Mouse (Mus musculus): Measurements from ENCODE around the gene Wdr20. TPM values are rescaled to one million over a fixed set of nuclear protein-coding genes. Genes with fewer than 3 reads are reported as not detected.
"Not testable (repeated sequence)": the region's sequence is repeated elsewhere in the genome, so short reads cannot be mapped to it uniquely, and the experiment has no call there.

The Wdr20 gene
- polyA plus RNA-seq, 1 experiment = 36.4 TPM

GRCm38 (mm10) chr12:110699171-110699547 lies 38.6 kb upstream of the Wdr20 start:
- H3K36me3 ChIP-seq (ENCODE audit: control insufficient read depth, insufficient read depth, low read length, poor library complexity, severe bottlenecking) = peaks cover 15% of the 10 kb centered on the region
- no peaks in the 10 kb centered on the region for H3K4me1 ChIP-seq (ENCODE audit: control insufficient read depth, insufficient read depth, low read length)
- peak overlapping the region; percentile 94 for H3K9ac ChIP-seq (ENCODE audit: low read depth, poor library complexity, severe bottlenecking)
- no peaks in the 10 kb centered on the region for H3K9me3 ChIP-seq (replicated peaks; ENCODE audit: control insufficient read depth, insufficient read depth, low read length, poor library complexity, severe bottlenecking)
- no peaks in the 10 kb centered on the region for H3K27me3 ChIP-seq (ENCODE audit: control insufficient read depth, insufficient read depth, low read length, poor library complexity, severe bottlenecking)
- H3K4me3 ChIP-seq (ENCODE audit: low read depth, low read length) = peak overlapping the region; percentile 6
- peak overlapping the region; percentile 56 for H3K27ac ChIP-seq (ENCODE audit: insufficient read depth, low read length)
- no peak for TF ChIP-seq POLR2A (IDR thresholded peaks at IDR 0.05; ENCODE audit: insufficient read depth, low read length)
- TF ChIP-seq CTCF (IDR thresholded peaks at IDR 0.05; ENCODE audit: low read depth, low read length) = no peak
- TF ChIP-seq EP300 (IDR thresholded peaks at IDR 0.05; ENCODE audit: insufficient read depth, low read depth, low read length) = no peak

GRCm38 (mm10) chr12:110700730-110701129 lies 37.0 kb upstream of the Wdr20 start:
- H3K4me3 ChIP-seq (ENCODE audit: low read depth, low read length) = peak overlapping the region; percentile 69
- H3K4me1 ChIP-seq (ENCODE audit: control insufficient read depth, insufficient read depth, low read length) = peaks cover 7% of the 10 kb centered on the region
- no peaks in the 10 kb centered on the region for H3K9me3 ChIP-seq (replicated peaks; ENCODE audit: control insufficient read depth, insufficient read depth, low read length, poor library complexity, severe bottlenecking)
- H3K36me3 ChIP-seq (ENCODE audit: control insufficient read depth, insufficient read depth, low read length, poor library complexity, severe bottlenecking) = peaks cover under 1% of the 10 kb centered on the region; the same call in 1 of the 2 replicates
- H3K9ac ChIP-seq (ENCODE audit: low read depth, poor library complexity, severe bottlenecking) = peak overlapping the region; percentile 94
- H3K27ac ChIP-seq (ENCODE audit: insufficient read depth, low read length) = peak overlapping the region; percentile 93
- TF ChIP-seq EP300 (IDR thresholded peaks at IDR 0.05; ENCODE audit: insufficient read depth, low read depth, low read length) (0 out of 2 replicates have a peak, but pooled peaks have one; percentile 1), CTCF (IDR thresholded peaks at IDR 0.05; ENCODE audit: low read depth, low read length) (no peak)
- no peaks in the 10 kb centered on the region for H3K27me3 ChIP-seq (ENCODE audit: control insufficient read depth, insufficient read depth, low read length, poor library complexity, severe bottlenecking)

- H3K36me3 ChIP-seq (ENCODE audit: control insufficient read depth, insufficient read depth, low read length, poor library complexity, severe bottlenecking); H3K9me3 ChIP-seq (replicated peaks; ENCODE audit: control insufficient read depth, insufficient read depth, low read length, poor library complexity, severe bottlenecking); H3K27me3 ChIP-seq (ENCODE audit: control insufficient read depth, insufficient read depth, low read length, poor library complexity, severe bottlenecking); H3K4me1 ChIP-seq (ENCODE audit: control insufficient read depth, insufficient read depth, low read length): not testable (repeated sequence)
- H3K9ac ChIP-seq (ENCODE audit: low read depth, poor library complexity, severe bottlenecking) = peak overlapping the region; percentile 94
- H3K4me3 ChIP-seq (ENCODE audit: low read depth, low read length) = peak overlapping the region; percentile 69
- peak; percentile 19 for TF ChIP-seq POLR2A (IDR thresholded peaks at IDR 0.05; ENCODE audit: insufficient read depth, low read length)
- TF ChIP-seq EP300 (IDR thresholded peaks at IDR 0.05; ENCODE audit: insufficient read depth, low read depth, low read length) = peak; percentile 79
- peak overlapping the region; percentile 93 for H3K27ac ChIP-seq (ENCODE audit: insufficient read depth, low read length)
These were observed 36.4 kb upstream of the Wdr20 start for GRCm38 (mm10) chr12:110701363-110701762.

DNA sequence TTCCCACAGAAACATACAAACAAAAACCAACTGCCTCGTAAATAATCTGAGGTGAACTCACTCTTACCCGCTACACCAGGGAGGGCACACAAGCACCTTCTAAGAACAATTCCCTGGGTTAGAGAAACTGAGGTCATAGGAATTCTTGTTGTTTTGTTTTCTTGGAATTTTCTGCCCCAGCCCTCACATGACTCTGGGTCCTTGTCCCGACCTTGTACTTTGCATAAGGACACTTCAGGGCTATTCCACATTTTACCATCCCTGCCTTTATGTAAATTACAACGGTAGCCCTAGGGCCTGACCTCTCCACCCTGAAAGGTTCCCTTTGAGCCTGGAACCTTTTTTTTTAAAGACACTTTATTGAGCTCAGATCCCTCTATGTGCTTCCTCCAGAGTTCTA lies 35.2 kb upstream of the Wdr20 start, which contains the start of gene Hsp90aa1:
Gene Hsp90aa1 (minus strand): TSS at position 173 of the 400 bp plus-strand sequence.
- Histone ChIP-seq H3K9me3 (replicated peaks; ENCODE audit: control insufficient read depth, insufficient read depth, low read length, poor library complexity, severe bottlenecking) (no peaks in the 10 kb centered on the region), H3K27me3 (ENCODE audit: control insufficient read depth, insufficient read depth, low read length, poor library complexity, severe bottlenecking) (no peaks in the 10 kb centered on the region), H3K4me3 (ENCODE audit: low read depth, low read length) (peak within 1 kb of the TSS; percentile 69), H3K4me1 (ENCODE audit: control insufficient read depth, insufficient read depth, low read length) (peaks cover 7% of the 10 kb centered on the region), H3K27ac (ENCODE audit: insufficient read depth, low read length) (peak within 1 kb of the TSS; percentile 93), H3K36me3 (ENCODE audit: control insufficient read depth, insufficient read depth, low read length, poor library complexity, severe bottlenecking) (no peaks in the 10 kb centered on the region), H3K9ac (ENCODE audit: low read depth, poor library complexity, severe bottlenecking) (peak within 1 kb of the TSS; percentile 94)
- TF ChIP-seq EP300 (IDR thresholded peaks at IDR 0.05; ENCODE audit: insufficient read depth, low read depth, low read length) (peak; percentile 88), POLR2A (IDR thresholded peaks at IDR 0.05; ENCODE audit: insufficient read depth, low read length) (no peak)

DNA sequence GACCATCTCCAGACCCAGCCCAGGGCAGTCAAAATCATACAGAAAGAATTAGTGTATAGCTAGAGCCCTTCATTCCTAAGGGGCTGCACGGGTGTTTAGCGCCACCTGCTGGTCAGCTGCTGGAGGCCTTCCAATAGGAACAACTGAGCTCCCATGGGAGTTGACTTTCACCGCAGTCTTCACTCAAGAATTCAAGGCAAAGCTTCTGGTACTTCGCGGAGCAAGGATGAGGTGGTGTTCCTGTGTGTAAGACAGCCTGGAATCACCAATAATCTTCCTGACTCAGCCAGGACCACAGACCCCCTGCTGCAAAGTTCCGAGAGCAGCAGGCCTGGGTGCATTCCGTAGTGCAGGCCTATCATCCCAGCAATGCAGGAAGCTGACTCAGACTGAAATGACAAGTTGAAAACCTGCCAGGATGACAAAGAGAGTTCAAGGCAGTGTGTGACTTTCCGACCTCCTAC lies 34.7 kb upstream of the Wdr20 start:
- no peaks in the 10 kb centered on the region for H3K27me3 ChIP-seq (ENCODE audit: control insufficient read depth, insufficient read depth, low read length, poor library complexity, severe bottlenecking)
- H3K4me1 ChIP-seq (ENCODE audit: control insufficient read depth, insufficient read depth, low read length) = peaks cover 7% of the 10 kb centered on the region
- H3K9ac ChIP-seq (ENCODE audit: low read depth, poor library complexity, severe bottlenecking) = peak overlapping the region; percentile 94
- peak overlapping the region; percentile 93 for H3K27ac ChIP-seq (ENCODE audit: insufficient read depth, low read length)
- H3K36me3 ChIP-seq (ENCODE audit: control insufficient read depth, insufficient read depth, low read length, poor library complexity, severe bottlenecking) = no peaks in the 10 kb centered on the region
- no peaks in the 10 kb centered on the region for H3K9me3 ChIP-seq (replicated peaks; ENCODE audit: control insufficient read depth, insufficient read depth, low read length, poor library complexity, severe bottlenecking)
- TF ChIP-seq CTCF (IDR thresholded peaks at IDR 0.05; ENCODE audit: low read depth, low read length) (peak; percentile 84), POLR2A (IDR thresholded peaks at IDR 0.05; ENCODE audit: insufficient read depth, low read length) (no peak), EP300 (IDR thresholded peaks at IDR 0.05; ENCODE audit: insufficient read depth, low read depth, low read length) (peak; percentile 76)
- peak overlapping the region; percentile 40 for H3K4me3 ChIP-seq (ENCODE audit: low read depth, low read length)

- Histone ChIP-seq H3K4me3 (ENCODE audit: low read depth, low read length) (peak overlapping the region; percentile 40), H3K4me1 (ENCODE audit: control insufficient read depth, insufficient read depth, low read length) (peaks cover 7% of the 10 kb centered on the region), H3K36me3 (ENCODE audit: control insufficient read depth, insufficient read depth, low read length, poor library complexity, severe bottlenecking) (no peaks in the 10 kb centered on the region), H3K27ac (ENCODE audit: insufficient read depth, low read length) (peak overlapping the region; percentile 93), H3K9ac (ENCODE audit: low read depth, poor library complexity, severe bottlenecking) (peak overlapping the region; percentile 94), H3K27me3 (ENCODE audit: control insufficient read depth, insufficient read depth, low read length, poor library complexity, severe bottlenecking) (no peaks in the 10 kb centered on the region), H3K9me3 (replicated peaks; ENCODE audit: control insufficient read depth, insufficient read depth, low read length, poor library complexity, severe bottlenecking) (no peaks in the 10 kb centered on the region)
- TF ChIP-seq EP300 (IDR thresholded peaks at IDR 0.05; ENCODE audit: insufficient read depth, low read depth, low read length) (no peak), POLR2A (IDR thresholded peaks at IDR 0.05; ENCODE audit: insufficient read depth, low read length) (no peak), CTCF (IDR thresholded peaks at IDR 0.05; ENCODE audit: low read depth, low read length) (no peak)
These were observed 34.1 kb upstream of the Wdr20 start for GRCm38 (mm10) chr12:110703682-110704081.

- H3K9ac ChIP-seq (ENCODE audit: low read depth, poor library complexity, severe bottlenecking); H3K4me1 ChIP-seq (ENCODE audit: control insufficient read depth, insufficient read depth, low read length); H3K27me3 ChIP-seq (ENCODE audit: control insufficient read depth, insufficient read depth, low read length, poor library complexity, severe bottlenecking): not testable (repeated sequence)
These were observed 32.3 kb upstream of the Wdr20 start for GRCm38 (mm10) chr12:110705419-110705818.

More at GRCm38 (mm10) chr12:110705419-110705818, 32.3 kb upstream of the Wdr20 start:
- not testable (repeated sequence) for H3K9me3 ChIP-seq (replicated peaks; ENCODE audit: control insufficient read depth, insufficient read depth, low read length, poor library complexity, severe bottlenecking); H3K27ac ChIP-seq (ENCODE audit: insufficient read depth, low read length); H3K36me3 ChIP-seq (ENCODE audit: control insufficient read depth, insufficient read depth, low read length, poor library complexity, severe bottlenecking); H3K4me3 ChIP-seq (ENCODE audit: low read depth, low read length)

All from ES-Bruce4 (cell line).